Mouse (Mus musculus) MEL-GATA-1-ER (cell line): Measurements from ENCODE around the gene Acox1.

Source experiments
- DNase-seq: peaks from one replicate; pipeline ENCODE4 v3.0.0-alpha.2; 2012; ENCODE audit warnings: low read depth; ENCODE audit errors: extremely low read depth

Acox1 gene

GRCm38 (mm10) chr11:116212847-116213246 lies 14.0 kb upstream of the Acox1 start:
- no peak for DNase-seq

GRCm38 (mm10) chr11:116210696-116211095 lies 11.9 kb upstream of the Acox1 start:
- DNase-seq, result no peak

- DNase-seq, result no peak
Measured at GRCm38 (mm10) chr11:116209257-116209656, 10.4 kb upstream of the Acox1 start.

GRCm38 (mm10) chr11:116208660-116209059 lies 9.8 kb upstream of the Acox1 start:
- DNase-seq, result no peak

- no peak for DNase-seq
Measured at GRCm38 (mm10) chr11:116206678-116207077, 7.8 kb upstream of the Acox1 start.

GRCm38 (mm10) chr11:116203150-116203549 lies 4.3 kb upstream of the Acox1 start:
- DNase-seq, result no peak

- DNase-seq, result no peak
Measured at GRCm38 (mm10) chr11:116201151-116201550, 2.3 kb upstream of the Acox1 start.

- no peak for DNase-seq
Measured at GRCm38 (mm10) chr11:116198132-116198531, 713 bp downstream of the Acox1 start.

GRCm38 (mm10) chr11:116197584-116197906 lies 1.3 kb downstream of the Acox1 start:
- DNase-seq, result no peak

- DNase-seq, result no peak
Measured at GRCm38 (mm10) chr11:116196866-116197583, 1.8 kb downstream of the Acox1 start.

GRCm38 (mm10) chr11:116196336-116196735 lies 2.5 kb downstream of the Acox1 start:
- no peak for DNase-seq

GRCm38 (mm10) chr11:116195252-116195651 lies 3.6 kb downstream of the Acox1 start:
- DNase-seq, result no peak

GRCm38 (mm10) chr11:116194619-116195018 lies 4.2 kb downstream of the Acox1 start:
- no peak for DNase-seq

GRCm38 (mm10) chr11:116187226-116187930 lies 11.5 kb downstream of the Acox1 start:
- no peak for DNase-seq

- no peak for DNase-seq
Measured at GRCm38 (mm10) chr11:116186360-116186759, 12.5 kb downstream of the Acox1 start.

- DNase-seq, result no peak
Measured at GRCm38 (mm10) chr11:116185836-116186235, 13.0 kb downstream of the Acox1 start.

GRCm38 (mm10) chr11:116178411-116179121 lies 20.3 kb downstream of the Acox1 start:
- no peak for DNase-seq

- DNase-seq, result no peak
Measured at GRCm38 (mm10) chr11:116176010-116176409, 22.8 kb downstream of the Acox1 start.

GRCm38 (mm10) chr11:116174775-116175448 lies 23.9 kb downstream of the Acox1 start:
- DNase-seq, result no peak

- no peak for DNase-seq
Measured at GRCm38 (mm10) chr11:116171959-116172358, 26.9 kb downstream of the Acox1 start.

GRCm38 (mm10) chr11:116170003-116170800 lies 28.6 kb downstream of the Acox1 start:
- no peak for DNase-seq
